Mouse (Mus musculus): ENCODE results near the gene Idh2.
"Not testable (repeated sequence)": the region's sequence is repeated elsewhere in the genome, so short reads cannot be mapped to it uniquely, and the experiment has no call there.

DNA sequence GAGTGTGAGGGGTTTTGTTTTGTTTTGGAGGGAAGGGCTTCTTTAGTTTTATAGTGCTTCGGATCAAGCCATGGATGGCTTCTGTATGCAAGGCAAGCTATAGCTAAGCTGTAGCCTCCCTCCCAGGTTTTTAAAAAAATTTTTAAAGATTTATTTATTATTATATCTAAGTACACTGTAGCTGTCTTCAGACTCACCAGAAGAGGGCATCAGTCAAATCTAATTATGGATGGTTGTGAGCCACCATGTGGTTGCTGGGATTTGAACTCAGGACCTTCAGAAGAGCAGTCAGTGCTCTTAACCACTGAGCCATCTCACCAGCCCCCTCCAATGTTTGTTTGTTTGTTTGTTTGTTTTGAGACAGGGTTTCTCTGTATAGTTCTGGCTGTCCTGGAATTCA, 64.8 kb downstream of the Idh2 start:
- not testable (repeated sequence) for TF ChIP-seq MAFK (IDR thresholded peaks at IDR 0.05; ENCODE audit: insufficient read depth, low read depth, low read length); HCFC1 (IDR thresholded peaks at IDR 0.05; ENCODE audit: borderline replicate concordance, insufficient read depth, low read length); ZNF384 (IDR thresholded peaks at IDR 0.05; ENCODE audit: low read depth, low read length); ZC3H11A (IDR thresholded peaks at IDR 0.05; ENCODE audit: borderline replicate concordance, low read depth, low read length)
